Mouse (Mus musculus) ovary, adult 18-20 months (tissue): ENCODE results near the gene Arid3a.

Experiments
- DNase-seq: peaks from one replicate; pipeline ENCODE4 v3.0.0; 2022; ENCODE audit warnings: low spot score, mixed read lengths

Gene Arid3a

DNA sequence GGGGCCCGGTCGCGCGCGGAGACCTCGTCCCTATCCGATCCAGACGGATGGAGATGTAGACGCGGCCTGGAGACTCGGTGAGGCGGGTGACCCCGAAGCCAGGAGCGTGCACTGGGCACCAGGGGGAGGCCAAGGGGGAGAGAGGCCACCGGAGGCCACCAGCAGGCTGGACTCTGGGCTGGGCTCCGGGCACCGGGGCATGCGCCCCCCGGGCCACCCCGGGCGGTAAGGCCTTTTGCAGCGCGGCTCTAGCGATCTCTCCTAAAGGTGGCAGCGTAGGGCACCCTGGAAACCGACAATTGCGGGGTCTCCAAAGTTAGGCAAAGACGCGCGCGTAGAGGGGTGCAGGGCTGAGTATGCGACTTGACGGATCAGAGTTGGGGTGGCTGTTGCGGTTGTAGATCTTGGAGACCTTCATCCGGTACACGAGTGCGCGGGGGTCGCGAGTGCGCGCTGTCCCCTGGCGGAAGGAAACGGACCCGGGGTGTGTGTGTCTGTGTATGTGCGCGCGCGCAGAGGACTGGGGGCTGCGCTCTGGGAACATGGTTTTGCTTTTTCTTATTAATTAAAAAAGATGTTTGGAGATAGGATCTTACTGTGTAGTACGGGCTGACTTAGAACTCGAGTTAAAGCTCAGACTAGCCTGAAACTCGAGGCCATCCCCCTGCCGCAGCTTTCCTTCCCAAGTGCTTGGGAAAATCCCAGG lies 634 bp downstream of the Arid3a start:
- no peak for DNase-seq

DNA sequence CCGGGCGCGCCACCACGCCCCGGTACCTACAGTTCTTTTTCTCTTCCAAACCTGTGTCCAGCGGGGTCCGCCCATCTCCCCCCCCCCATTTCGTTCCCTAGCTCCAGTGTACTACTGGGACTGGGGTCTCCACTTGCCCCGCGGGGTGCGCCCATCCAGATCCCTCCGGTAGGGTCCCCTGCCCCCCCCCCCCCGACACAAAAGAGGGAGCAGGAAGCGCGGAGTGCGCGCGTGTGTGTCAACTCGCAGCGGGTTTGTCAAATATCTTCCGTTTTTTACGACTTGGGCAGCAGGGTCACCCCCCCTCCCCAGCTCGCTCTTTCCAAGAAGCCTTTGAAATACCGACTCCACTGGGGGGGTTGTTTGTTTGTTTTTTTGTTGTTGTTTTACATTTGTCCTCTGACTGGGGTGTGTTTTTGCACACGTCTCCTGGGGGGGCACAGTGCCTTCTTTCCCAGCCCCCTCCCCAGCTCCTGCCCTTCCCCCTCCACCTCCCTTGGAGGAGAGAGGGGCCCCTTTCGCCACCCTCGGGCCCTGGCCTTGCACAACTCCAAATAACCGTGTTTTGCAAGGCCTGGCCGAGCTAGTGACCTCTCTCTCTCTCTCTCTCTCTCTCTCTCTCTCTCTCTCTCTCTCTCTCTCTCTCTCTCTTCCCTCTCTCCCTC lies 1.3 kb downstream of the Arid3a start:
- DNase-seq = peak; percentile 59

DNA sequence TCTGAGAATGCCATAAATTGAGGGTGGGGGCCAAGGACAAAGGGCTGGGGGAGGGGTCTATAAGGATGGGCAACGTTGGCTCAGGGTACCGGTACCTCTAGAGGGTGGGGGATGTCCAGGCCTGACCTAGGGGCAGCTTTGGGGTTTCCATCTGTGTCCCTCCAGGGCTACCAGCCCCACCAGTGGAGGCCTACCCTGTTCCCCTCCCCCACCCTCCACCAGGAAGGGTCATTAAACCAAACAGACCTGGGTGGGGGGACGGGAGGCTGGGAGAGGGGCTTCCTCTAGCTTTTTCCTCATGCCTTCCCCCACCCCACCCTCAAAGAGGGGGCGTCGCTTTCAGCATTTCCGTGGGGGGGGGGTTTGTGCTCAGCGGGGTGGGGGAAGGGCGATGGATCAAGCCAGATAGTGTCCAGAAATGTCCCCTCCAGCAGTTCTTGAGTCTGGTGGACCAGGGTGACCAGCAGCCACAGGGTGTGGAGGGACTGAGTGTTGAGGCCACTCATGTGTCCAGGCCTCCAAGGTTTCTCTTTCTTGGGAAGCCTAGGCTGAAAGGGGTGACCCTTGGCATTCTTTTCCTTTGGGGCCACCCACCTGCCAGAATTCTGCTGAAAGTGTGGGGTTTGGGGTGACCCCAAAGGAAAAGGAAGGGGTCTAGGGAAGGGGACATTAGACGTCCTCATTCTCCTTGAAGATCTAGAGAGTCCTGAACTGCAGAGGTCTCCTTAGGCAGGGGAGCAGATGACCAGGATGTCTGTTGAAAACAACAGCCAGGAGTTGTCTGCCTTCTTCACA lies 2.3 kb downstream of the Arid3a start:
- no peak for DNase-seq

DNA sequence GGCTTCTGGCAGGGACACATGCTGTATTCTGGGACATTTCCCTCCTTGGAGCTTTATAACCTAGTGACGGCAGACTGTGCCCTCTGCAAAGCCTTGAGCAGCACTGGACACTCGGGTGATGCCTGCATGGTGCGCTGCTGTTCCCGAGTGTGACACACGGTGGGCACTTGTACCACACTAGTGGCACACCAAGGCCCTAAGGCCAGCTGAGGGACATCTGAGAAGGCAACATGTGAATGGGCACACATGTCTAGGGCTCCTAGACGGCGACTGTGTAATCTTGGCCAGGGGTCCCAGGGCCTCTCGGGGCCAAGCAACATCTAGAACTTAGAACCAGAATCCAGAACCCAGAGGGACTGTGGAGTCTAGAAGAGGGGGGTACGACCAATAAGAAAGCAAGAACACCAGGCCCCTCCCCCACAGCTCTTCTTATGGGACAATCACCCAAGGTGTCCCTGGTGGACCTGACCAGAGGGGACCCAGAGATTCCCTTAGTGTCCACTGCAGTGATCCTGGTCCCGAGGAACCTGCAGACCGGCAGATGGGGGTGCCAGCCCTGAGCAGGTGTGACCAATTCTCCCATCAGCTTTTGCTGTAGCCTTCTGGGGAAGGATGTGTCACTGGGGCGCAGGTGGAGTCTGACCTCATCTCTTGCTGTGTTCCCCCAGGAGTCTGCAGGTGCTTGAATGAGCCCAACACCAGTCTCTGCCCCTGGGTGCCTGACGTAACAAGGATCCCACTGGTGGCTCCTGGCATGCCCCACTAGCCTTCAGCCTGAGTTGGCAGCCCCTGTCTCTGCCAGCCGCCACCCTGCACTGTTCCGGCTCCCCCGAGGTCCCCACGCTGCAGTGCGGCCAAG lies 3.4 kb downstream of the Arid3a start:
- no peak for DNase-seq

DNA sequence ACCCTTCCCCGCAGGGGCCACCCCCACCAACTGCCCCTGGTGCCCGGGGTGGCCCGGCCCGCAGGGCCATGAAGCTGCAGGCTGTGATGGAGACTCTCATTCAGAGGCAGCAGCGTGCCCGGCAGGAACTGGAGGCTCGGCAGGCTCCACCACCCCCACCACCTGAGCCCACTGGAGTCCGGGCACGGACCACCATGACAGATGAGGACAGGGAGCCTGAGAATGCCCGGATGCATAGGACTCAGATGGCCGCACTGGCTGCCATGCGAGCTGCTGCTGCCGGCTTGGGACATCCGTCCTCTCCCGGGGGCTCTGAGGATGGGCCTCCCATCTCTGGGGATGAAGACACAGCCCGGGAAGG lies 4.0 kb downstream of the Arid3a start:
- no peak for DNase-seq

DNA sequence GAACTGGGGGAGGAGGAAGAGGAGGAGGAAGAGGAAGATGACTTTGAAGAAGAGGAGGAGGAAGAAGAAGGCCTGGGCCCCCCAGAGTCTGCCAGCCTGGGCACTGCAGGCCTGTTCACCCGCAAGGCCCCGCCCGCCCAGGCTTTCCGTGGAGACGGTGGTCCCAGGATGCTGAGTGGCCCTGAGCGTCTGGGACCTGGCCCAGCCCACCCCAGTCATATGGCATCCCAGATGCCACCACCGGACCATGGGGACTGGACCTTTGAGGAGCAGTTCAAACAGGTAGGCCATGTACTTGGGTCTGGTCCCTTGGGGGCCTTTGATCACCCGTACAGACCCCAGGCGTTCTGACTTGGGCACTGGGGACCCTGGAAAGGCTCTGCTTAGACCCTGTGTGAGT lies 5.0 kb downstream of the Arid3a start:
- no peak for DNase-seq

DNA sequence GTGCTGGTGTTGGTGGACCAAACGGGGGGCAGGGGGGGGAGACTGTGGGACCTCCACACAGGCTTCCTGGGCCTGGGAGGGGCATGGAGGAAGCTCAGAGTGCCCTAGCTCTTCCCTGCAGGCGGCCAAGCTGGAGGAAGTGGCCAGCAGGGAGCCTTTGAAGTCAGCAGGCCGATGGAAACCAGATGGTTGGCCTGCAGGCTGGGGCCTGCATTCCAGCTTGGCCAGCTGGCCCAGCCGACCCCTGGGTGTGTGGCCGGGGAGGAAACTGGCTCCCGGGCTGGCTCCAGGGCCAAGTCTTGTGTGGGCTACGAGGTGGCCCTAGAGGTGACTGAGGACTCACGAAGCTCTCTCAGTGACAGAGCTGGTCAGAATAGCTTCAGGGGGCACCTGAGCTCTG lies 5.9 kb downstream of the Arid3a start:
- DNase-seq = no peak

DNA sequence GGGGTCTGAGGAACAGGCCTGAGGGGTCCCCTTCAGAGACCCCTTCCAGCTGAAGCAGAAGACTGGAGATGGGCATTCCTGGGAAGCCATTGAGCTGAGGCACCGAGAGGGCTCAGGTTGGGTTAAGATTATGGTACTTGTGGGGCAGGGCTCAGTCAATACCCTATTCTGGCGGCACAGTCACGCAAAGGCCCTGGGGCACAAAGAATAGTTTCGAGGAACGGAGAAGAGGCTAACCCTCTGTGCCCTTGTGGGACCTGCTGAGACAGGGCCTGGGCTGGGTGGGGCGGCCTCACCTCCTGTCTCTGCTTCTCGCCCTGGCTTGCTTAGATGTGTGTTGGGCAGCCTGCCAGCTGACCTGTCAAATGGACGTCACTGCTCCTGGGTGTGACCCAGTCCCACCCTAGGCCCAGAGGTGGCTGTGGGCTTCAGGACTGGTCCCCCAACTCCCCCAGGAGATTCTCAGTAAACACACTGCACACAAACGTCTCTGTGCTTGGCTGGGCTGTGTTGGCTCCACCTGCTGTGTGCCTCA lies 6.4 kb downstream of the Arid3a start:
- DNase-seq = no peak

DNA sequence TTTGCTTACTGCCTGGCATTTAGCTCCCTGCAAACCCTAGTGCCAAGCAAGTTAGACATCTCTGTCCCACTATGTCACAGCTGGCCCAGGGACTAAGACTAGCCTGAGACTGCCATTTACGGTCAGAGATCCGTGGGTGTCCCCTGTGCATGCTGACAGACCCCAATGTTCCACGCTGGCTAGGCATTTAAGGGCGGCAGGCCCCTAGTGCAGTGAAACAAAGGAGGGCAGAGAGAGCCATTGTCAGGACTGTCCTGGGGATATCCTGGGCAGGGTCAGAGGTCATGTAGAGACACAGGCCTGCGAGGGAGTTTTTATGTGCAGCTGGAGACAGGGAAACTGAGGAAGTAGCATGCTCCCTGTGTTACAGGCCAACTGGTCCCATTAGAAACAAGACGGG lies 7.0 kb downstream of the Arid3a start:
- DNase-seq = no peak

DNA sequence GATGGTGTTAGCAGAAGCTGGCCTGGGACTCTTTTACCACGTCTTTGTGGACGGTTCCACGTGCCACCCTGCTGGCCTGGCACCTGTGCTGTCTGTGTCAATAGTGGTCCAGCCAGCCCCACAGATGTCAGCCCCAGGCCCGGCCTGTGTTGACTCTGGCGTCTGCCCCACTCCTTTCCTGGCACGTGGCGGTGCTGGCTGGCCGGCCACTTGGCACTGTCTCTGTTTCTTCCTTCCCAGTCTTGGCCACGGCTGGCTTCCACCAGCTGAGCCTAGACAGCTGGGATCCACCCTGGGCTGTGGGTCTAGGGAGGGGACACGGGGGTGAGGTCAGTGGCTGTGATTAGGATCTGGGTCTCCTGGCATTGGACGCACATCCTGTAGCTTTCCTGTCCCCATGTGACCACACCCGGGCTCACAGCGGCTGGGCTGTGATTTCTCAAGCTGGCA lies 7.5 kb downstream of the Arid3a start:
- peak; percentile 71 for DNase-seq

DNA sequence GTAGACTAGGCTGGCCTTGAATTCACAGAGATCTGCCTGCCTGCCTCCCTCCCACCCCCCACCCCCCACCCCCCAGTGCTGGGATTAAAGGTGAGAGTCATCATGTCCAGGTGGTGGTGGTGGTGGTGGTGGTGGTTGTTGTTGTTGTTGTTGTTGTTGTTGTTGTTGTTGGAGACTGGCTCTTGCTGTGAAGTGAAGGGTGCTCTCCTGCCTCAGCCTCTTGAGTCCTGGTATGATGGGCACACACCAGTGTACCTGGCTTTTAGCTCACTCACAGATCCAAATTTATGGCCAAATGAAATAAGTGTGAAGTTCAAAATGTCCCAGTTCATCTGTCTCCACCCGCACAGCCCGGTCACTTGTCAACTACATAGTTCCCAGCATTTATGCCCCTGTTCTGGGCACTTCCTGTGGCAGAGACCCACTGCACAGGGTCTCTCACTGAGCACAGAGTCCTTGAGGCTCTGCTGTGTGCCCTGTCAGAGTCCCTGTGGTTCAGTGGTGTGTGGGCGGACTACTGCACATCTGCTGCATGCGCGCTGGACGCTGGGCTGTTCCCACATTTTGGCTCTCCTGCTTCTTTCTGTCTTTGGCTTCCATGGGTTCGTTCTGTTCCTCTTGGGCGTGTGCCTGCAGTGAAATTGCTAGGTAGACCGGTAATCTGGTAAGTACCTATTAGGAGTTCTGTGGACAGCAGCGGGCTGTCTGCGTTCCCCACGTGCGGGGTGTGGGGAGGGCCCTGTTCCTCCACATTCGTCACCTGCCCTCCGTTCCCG lies 8.1 kb downstream of the Arid3a start:
- no peak for DNase-seq

DNA sequence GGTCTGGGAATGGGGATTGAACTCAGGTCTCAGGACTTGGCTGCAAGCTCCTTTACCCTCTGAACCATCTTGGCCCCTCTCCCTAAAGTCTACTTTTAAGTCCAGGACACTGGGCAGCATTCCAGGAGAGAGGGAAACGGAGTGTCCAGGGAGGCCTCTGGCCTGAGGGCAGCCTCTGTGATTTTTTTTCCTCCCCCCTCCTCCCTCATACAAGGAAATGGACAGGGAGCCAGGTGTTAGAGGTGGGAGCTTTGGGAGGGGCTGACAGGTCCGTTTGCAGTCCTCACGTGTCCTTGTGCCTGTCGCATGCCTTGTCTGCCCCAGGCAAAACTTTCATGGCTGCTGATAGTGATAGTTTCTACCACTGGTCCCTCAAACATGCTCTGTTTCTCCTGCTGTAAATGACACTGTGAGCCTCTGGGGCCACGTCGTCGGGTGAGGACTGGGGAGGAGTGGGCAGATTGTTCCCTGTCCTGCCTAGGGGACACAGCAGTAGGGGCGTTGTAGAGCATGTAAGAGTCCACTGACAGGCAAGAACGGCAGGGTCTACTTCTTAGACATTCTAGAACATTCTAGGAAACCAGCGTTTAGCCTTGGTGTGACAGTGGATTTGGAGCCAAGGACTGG lies 9.6 kb downstream of the Arid3a start:
- DNase-seq = no peak

DNA sequence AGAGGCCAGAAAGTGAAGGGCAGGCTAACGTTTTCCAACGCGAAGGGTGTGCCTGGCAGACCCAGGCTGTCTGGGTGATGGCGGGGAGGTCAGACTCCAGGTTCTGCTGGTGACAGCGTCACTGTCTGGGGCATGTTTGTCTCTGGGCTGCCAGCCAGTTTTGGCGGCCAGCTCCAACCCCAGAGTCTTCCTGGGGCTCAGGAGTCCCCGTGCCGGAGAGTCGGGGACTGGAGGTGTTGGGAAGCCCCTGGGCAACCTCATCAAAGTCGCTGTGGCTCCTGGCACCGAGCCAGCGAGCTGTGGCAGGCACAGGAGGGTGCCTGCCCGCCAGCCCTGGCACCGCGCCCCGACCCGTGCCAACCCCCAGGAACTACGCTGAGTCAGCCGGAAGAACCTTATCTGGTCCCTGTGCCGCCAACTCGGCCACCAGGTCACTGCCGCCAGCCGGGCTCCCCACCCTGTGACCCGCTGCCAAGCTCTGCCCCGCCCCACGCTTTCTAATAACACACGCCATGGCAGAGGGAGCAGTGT lies 10.1 kb downstream of the Arid3a start:
- peak; percentile 73 for DNase-seq

DNA sequence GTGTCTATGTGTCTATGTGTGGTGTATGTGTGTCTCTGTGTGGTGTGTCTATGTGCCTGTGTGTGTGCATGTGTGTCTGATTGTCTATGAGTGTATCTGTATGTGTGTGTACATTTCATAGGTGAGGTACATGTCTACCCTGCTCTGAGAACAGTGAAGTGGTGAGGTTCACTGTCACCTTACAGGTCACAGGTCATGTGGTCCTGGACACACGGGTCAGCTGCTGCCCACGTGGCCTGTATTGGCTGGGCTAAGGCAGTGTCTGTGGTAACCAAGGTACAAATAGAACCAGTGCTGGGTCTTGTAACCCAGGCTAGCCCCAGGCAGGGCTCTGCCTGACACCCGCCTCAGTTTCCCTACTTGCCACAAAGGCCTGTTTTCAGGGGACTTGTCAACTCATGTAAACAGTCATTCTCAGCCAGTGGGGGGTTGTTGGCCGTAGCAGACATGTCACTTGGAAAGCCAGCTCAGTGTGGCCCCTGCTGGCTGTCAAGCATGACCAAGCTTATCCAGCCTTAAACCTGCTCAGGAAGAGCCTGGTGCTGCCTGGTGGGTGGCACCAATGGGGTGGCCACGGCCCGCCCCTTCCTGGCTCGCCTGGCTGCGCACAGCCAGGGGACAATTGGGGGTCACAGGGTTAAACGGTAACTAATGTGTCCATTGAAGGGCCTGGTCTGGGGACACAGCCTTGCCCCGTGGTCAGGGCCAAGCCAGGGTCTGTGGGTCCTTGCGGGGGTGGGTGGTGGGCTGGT lies 11.1 kb downstream of the Arid3a start:
- no peak for DNase-seq

DNA sequence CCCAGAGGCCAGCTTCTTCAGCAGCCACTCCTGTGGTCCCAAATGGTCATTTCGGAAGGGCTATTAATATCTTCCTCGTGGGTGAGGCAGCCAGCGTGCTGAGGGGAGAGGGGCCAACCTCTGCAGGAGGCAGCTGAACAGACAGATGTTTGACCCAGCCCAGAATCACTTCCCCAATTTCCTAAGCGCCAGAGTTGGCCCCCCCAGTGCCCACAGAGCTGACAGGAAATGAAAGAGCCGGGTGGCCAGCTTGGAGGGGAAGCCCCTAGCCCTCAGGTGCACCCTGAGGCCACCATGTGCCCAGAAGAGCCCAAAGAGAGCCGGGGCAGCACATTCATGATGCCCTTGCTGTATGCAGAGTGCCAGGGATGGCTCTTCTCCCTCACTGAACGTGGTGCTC lies 13.9 kb downstream of the Arid3a start:
- DNase-seq = no peak

DNA sequence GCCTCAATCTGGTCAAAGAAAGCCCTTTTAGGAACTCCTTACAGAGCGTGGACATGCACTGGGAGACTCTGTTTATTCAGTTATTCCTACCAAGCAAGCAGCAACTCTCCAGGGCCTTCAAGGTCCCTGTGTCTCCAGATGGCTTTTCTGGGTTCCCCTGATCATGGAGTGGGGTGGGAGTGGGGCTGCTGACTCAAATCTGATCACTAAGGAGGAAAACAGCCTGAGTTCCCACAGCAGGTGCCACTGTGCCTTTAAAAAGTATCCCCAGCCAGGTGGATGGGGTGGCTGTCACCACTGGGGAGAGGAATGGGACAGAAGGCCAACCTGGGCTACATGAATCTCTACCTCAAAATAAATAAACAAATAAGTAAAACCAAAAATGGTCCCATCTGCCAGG lies 16.1 kb downstream of the Arid3a start:
- no peak for DNase-seq

DNA sequence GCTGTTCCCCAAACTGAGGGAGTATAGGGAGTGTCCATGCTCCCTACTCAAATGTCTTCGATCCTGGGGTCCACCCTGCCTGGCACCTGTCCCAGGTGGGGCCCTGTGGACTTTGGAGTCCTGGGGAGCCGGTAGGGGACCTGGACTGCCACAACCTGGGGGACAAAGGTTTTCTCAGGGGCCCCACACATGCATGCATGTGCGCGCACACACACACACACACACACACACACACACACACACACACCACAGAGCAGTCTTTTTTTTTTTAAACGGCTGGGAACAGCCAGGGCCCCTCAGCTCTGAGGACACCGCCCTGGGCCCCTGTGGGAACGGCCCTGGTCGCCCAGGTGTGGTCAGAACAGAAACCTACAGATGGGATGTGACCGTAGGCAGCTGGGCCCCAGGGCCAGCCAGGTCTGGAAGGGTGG lies 16.6 kb downstream of the Arid3a start:
- no peak for DNase-seq

DNA sequence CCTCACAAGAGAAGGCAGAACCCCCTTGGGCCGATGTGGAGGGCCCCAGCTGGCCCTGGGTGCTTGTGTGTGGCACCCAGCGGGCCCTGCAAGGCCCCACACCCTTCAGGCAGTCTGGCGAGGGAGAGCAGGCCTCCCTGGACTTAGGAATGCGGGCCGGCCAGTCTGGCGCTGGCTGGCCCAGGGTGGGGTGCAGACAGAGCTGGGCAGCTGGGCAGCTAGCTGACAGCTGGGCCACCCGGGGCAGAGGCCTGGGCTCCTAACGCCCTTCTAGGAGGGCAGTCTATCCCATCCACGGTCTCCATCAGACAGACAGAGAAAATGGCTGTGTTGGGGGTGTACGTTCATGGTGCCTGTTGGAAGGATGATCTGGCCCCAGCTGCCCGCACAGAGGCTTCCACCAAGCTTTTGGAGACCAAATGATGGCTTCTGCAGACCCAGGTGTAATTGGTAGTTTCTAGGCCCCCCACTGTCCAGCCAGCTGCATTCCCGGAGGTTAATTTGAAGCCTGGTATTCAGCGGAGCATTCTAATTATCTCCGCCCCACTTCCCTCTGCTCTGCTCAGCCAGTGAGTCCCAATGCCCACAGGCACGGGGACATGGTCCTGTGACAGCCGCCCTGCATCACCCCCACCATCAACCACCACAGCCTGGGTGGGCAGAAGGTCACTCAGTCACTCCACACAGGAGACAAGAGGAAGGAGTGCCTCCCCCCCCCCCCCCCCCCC lies 18.8 kb downstream of the Arid3a start:
- no peak for DNase-seq

DNA sequence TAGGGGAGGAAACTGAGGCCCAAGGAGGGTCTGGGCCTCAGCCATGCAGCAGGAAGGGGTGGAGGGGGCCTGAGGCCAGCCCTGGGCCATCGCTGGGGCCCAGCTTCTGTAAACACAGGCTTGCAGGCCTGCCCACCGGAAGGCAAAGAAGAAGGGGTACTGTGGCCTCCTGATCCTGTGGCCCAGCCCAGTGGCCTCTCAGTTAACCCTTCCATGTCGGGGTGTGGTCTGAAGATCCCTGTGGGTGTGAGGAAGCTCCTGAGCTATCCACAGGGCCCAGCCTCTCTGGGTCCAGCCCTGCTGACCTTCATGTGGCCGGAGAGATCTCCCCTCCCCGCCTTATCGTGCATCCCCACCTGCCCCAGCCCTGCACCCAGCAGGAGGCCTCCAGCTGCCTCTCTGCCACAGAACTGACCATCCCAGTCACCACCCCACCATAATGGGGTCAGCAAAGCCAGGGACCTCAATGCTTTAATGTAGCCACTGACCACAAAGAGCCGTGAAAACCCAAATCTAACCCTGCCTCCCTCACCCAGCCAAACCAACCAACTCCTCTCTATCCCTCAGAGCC lies 20.0 kb downstream of the Arid3a start:
- no peak for DNase-seq
